Mouse (Mus musculus): ENCODE measurements at regions not wholly inside any gene's neighbourhood (a gene's known extent, or its start where the extent isn't known, plus 50 kb on each side); places are given as distances from the start of the nearest gene placed in this dataset.
"Not testable (repeated sequence)": the region's sequence is repeated elsewhere in the genome, so short reads cannot be mapped to it uniquely, and the experiment has no call there.

DNA sequence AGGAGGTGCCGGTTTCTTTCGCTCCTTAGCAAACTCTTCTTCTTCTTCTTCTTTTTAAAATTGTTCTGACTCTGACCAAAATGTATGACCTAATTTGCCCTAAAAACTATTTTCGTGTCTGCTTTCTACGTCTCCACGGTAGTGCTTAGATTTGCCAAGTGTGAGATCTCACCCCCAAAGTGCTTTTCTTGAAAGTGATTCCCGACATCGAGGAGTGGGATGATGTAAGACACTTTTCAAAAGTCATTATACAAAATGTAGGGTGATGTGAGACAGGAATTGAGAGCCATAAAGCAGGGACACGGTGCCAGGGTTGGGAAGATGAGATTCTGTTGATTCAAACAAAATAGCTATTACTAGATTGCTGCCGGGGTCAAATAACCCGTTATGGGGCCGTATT, 139.5 kb downstream of the Enc1 start:
- no peak for DNase-seq

- no peak for DNase-seq
These were observed 135.3 kb downstream of the Enc1 start for GRCm38 (mm10) chr13:97376232-97376523.

DNA sequence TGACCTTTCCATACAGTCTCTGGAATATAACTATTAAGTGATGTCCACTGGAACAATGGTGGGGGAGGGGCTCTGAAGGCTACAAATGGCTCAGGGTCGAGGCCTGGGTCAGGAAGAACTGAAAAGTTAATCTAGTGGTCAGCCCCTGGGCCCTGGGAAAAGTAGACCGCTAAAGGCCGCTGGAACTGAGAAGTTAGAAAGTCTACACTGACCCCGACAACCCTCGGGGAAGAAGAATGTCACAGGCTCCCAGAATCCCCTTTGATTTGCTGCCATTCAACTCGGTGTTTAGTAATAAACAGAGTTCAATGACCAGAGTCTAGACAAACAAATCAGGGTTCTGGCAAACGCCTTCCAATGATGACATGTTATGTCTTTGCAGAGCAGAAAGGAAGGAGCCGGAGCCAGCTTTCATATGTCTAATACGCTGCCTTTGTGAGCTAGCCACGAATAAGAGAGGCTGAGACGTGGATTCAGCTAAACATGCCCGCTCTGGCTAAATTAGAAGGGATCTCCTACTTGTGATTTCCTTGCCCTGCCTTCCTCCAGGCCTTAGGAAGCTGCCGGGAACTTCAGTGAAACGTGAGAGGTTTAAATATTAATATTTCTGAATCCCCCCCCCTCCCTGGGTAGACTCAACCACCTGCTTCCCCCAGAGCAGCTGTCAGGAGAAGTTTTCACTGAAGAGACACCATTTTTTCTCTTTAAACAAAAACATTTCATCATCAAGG, 134.8 kb downstream of the Enc1 start:
- DNase-seq, result no peak

- no peak for DNase-seq
These were observed 131.4 kb downstream of the Enc1 start for GRCm38 (mm10) chr13:97372348-97372747.

DNA sequence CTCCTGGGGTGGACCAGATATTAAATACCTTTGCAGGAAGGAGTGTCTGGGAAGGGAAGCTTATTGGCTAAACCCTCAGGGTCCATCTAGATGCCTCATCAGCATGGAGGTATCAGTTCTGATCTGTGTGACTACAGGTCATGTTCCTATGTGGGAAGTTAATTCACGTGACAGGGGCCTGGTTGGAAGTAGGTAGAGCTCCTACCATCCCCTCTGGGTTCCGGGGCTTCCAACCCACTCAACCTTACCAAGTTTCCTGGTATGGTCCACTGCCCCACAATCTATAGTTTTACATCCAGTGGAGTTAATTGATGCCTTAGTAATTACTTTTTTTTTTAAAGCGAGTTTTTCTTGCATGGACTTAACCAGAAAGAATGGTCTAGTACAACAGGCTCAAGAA, 130.3 kb downstream of the Enc1 start:
- no peak for DNase-seq

- DNase-seq, result no peak
These were observed 125.8 kb downstream of the Enc1 start for GRCm38 (mm10) chr13:97366723-97367122.

- no peak for DNase-seq
These were observed 124.8 kb downstream of the Enc1 start for GRCm38 (mm10) chr13:97365557-97366244.

DNA sequence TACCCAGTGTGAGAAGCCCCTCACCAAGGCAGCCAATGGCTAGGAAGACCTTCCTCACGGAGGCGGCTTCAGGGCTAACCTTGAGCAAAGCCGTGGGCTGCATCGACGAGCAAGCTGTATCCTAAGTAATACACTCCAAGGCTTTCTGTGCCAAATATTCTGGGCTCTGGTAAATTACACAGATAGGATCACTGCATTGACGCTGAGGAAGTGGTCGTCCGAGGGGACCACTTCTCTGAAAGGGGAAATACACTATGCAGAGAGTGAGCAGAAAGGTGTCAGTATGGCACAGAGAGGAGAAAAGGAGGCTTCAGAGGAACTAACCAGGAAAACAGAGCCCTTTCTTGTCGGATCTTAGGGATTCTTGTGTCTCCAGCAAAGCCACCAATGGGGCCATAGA, 124.1 kb downstream of the Enc1 start:
- no peak for DNase-seq

DNA sequence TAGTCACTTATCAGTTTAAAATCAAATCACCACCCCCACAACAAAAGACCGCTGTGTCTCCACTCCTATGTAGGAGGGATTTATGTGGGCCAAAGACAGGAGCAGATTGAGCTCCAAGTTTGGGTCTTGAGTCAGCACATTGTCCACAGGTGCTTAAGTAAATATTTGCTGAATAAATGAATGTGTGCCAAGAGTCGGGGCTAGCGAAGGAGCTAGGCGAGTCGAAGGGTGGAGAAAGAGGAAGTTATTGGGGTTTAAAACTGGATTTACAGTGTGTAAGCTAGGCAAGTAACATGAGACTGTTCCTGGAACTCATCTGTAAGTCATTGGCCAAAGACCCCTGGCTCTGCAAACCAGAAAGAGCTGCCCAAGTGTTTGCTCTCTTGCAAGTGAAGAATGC, 122.9 kb downstream of the Enc1 start:
- DNase-seq, result no peak

DNA sequence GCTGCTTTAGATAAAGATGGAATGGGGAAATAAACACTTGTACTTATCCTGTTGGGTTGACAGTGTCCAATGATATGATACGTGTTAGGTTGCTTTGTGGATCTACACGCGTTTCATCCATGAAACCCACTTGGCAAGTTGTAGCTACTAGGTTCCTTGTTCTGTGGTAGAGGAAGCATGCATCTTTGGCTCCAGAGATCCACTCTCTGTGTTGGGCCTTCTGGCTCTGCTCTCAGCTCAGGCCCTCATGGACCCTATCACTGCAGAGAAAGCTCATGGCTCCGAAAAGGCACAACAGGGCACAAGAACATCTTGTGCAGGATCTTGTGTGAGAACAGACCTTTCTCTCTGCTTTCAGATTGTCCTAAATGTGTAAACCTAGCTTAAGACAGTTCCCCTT, 122.3 kb downstream of the Enc1 start:
- DNase-seq, result no peak

- DNase-seq, result no peak
These were observed 119.6 kb downstream of the Enc1 start for GRCm38 (mm10) chr13:97360551-97360950.

DNA sequence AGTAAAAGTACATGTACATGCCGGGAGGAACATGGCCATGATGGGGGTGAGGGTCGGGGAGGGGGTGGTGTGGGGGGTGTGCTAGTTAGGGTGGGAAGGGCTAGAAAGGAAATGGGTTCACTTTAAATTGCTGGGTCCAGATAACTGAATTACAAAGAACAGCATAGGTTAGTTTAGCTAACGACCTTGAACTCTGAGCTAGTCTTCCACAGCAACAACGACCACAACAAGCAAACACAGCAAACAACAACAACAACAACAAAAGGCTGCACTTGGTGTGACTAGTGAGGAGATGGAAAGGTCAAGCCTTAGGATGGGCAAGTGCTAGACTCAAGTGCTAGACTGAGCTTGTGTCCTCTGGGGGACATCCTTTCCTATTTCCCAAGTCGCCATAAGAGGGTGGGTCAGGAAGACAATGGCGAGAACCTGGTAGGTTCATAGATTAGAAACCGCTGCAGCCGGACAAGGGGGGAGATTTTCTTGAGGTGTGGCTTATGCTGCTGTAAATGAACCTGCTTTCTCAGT, 117.9 kb downstream of the Enc1 start:
- DNase-seq, result no peak

GRCm38 (mm10) chr13:97358261-97358660, 117.4 kb downstream of the Enc1 start:
- DNase-seq, result no peak

GRCm38 (mm10) chr13:97356923-97357807, 116.3 kb downstream of the Enc1 start:
- DNase-seq, result no peak

DNA sequence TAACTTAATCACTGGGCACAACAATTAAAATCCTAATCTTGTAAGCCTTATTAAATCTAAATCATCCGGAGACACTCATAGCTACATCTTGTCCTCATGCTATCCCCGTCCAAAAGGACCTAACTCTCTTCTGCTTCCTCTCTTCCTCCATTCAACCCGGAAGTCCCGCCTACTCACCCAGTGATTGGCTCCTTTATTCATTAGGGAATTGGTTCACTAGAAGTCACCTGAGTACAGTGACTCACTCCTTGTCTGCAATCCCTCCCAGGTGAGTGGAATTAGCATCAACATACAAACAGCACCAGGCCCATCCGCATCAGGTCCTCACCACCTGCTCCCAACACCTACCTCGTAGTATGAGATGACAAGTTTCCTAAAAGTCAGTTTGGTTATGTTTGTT, 114.5 kb downstream of the Enc1 start:
- DNase-seq, result not testable (repeated sequence)

DNA sequence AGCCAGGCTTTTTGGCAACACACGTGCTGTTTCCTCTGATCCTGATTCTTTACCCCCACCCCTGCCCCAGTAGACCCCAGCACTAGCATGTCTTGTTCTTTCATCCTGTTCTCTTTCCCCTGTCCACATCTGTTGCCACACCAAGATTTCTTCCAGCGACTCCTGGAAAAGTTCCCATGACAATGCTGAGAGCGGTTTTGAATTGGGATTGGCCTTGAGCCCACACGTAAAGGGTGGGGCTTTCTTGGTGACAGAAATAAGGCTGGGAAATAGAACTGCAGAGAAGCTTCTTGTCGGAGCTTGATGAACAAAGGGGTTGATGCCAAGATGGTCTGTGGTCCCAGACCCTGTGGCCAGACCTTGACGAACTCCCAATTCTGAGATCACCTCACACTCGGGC, 106.8 kb downstream of the Enc1 start:
- DNase-seq, result no peak

DNA sequence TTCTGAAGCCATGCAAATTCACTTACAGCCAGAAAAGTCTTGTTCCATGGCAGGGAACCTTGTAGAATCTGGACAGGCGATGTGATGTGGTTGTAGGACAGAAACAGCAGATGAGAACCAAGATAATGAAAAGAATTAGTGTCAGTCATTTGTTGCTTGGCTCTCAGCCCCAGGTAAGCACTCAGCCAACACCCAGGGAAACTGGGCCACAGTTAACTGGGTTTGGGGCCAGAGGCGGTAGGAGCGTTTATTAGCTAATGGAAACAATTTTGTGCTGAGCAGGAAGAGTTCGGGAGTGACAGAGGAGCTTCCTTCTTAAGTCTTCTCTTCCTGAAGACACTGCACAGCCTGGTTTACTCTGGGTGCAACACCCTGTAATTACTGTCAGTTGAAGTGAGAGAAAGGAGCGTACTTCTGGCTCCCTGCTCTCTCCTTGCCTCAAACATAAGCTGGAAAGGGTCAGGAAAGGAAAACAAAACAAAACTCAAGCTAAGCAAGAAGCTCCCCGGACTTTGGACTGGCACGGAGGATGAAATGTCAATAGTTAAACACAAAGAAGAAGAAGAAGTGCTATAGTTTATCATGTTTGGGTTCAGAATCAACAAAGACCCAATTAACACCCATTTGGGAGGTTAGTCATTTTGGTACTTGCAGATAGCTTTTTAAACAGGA, 100.4 kb downstream of the Enc1 start:
- no peak for DNase-seq

DNA sequence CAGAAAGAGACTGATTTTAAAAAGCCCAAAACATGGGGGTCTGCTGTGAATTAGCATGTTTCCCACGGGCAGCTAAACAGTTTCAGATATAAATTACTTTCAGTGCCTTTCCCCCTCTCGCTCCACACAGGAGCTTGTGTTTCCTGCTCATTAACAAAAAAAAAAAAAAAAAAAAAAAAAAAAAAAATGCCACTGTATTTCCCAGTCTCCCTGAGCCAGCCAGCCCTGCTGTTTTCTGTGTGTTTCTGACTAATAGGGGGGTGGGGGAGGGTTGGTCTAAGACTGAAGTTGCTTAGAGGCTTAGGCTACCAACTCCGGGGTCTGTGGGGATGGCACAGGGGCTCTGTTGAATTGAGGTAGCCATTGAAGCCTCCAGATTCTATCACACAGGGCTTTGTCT, 97.0 kb downstream of the Enc1 start:
- no peak for DNase-seq

DNA sequence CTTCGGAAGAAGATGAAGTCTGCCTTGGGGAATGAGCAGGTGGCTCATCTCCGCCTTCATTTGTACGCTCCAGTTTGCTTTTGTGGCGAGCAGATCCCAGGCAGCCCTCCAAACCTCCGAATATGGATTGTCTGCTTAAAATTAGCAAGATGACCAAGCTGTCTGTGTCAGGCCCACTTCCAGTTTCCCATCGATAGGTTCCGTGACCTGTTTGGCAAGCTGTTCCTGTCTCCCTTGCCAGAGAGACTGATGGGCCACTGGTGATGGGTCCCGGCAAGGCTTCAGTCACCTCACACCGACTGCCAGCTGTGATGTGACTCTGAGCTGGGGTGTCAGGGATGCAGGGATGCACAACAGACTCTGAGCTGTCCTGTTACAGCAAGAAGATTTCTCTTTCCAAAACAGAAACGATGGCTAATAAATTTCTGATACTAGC, 96.4 kb downstream of the Enc1 start:
- no peak for DNase-seq

GRCm38 (mm10) chr13:97333801-97334534, 93.1 kb downstream of the Enc1 start:
- no peak for DNase-seq

DNA sequence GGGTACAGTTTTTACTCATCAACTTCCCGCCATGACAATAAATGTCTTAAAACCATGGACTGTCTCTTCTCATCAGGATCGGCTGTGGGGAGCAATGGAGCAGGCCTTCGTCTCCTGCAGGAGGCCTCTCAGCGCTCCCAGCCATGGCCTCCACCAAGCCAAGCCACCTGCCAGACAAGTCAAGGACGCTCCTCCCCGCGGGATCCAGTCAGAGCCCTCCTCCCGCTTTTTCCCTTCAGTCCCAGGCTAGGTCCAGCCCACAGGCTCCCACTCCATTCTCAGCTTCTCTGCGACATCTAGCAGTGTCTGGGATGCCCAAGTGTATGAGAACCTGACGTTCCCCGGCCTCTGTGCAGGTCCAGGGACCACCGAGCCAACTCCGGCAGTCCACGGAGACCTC, 90.2 kb downstream of the Enc1 start:
- no peak for DNase-seq

GRCm38 (mm10) chr13:97321307-97321706, 80.4 kb downstream of the Enc1 start:
- not testable (repeated sequence) for DNase-seq

Measured in thymus, postnatal 14 days (tissue).